Mouse (Mus musculus) stomach, embryonic 15.5 days (tissue): ENCODE measurements around the gene Nr1d1. TPM values are rescaled to one million over a fixed set of nuclear protein-coding genes. Genes with fewer than 3 reads are reported as not detected.

Experiments
- ATAC-seq: fragments of 200-750 bp; cut with Nextera tagmentation; 2 replicates; pipeline ENCODE4 v1.8.0; 2017; ENCODE audit warnings: low read depth, moderate number of reproducible peaks, moderate TSS enrichment; ENCODE audit not compliant: insufficient read depth, low FRiP score
- H3K27ac ChIP-seq: fragments of 300-500 bp; sonication (generic); 2 replicates; pipeline ENCODE4 v1.5.1; 2015; ENCODE audit warnings: mild to moderate bottlenecking, inconsistent platforms
- H3K27me3 ChIP-seq: fragments of 300-500 bp; sonication (generic); replicated peaks from 2 replicates; pipeline ENCODE4 v1.6.1; 2015; ENCODE audit warnings: inconsistent platforms
- H3K36me3 ChIP-seq: fragments of 300-500 bp; sonication (generic); 2 replicates; pipeline ENCODE4 v1.6.1; 2015; ENCODE audit warnings: inconsistent platforms
- H3K4me1 ChIP-seq: fragments of 300-500 bp; sonication (generic); 2 replicates; pipeline ENCODE4 v1.6.1; 2015; ENCODE audit warnings: inconsistent platforms
- H3K4me2 ChIP-seq: fragments of 300-500 bp; sonication (generic); 2 replicates; pipeline ENCODE4 v1.6.1; 2015; ENCODE audit warnings: mild to moderate bottlenecking, inconsistent platforms
- H3K4me3 ChIP-seq: fragments of 300-500 bp; sonication (generic); replicated peaks from 2 replicates; pipeline ENCODE4 v1.5.1; 2015; ENCODE audit warnings: inconsistent platforms
- H3K9ac ChIP-seq: fragments of 300-500 bp; sonication (generic); 2 replicates; pipeline ENCODE4 v1.6.1; 2015; ENCODE audit warnings: inconsistent platforms
- H3K9me3 ChIP-seq: fragments of 300-500 bp; sonication (generic); 2 replicates; pipeline ENCODE4 v1.6.1; 2016; ENCODE audit warnings: inconsistent platforms
- WGBS: fragments of 180-500 bp; shearing (Covaris S2); methylation state at CpG from one replicate; pipeline ENCODE4 v1.1.7; 2015; 5-methylcytosine and 5-hydroxymethylcytosine counted together
- polyA plus RNA-seq: library from polyadenylated mRNA; unstranded; fragments of >200 nt; fragmentation: Nextera tagmentation; extraction: Ambion mirVana; gene quantifications from 2 replicates; pipeline ENCODE4 v1.2.1, GENCODE M21; 2015

The Nr1d1 gene
- polyA plus RNA-seq, 1 experiment from 2014 or later: 2.4 TPM

DNA sequence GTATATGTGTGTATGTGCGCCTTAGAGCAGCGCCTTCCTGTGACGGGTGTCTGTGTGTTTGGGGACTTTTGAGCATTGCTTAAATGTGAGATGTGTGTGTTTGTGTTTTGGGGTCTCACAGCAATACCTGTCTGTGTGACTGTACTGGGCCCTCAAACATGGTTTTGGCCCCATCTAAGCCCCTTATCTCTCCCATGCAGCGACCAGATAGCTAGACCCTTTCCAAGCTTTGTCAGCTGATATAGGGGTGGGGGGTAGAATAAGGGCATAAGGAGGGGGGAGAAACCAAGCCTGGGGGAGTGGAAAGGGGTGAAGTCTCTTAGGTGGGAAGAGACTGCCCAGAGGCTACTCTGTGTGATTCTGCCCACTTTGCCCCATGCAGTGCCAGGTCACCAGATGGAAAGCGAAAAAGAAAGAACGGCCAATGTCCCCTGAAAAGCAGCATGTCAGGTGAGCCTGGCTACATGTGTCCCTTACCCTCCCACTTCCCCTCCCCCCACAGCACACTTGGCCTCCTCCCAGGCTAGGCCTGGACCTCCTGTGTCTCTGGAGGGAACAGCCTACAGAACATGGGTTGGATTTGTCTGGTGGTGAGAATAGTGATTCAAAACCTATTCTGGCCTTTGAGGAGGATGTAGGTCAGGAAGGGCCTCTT is 19.3 kb downstream of the Nr1d1 start:
- peaks cover 48% of the 10 kb centered on the region for H3K4me1 ChIP-seq
- H3K36me3 ChIP-seq: peaks cover 28% of the 10 kb centered on the region
- WGBS: 88% methylated on average over 6 of the region's 6 CpGs
- H3K27ac ChIP-seq: no peak overlapping the region
- no peak overlapping the region for H3K9ac ChIP-seq
- no peaks in the 10 kb centered on the region for H3K27me3 ChIP-seq
- H3K4me2 ChIP-seq: no peak overlapping the region
- H3K4me3 ChIP-seq: no peak overlapping the region
- ATAC-seq: no peak
- no peaks in the 10 kb centered on the region for H3K9me3 ChIP-seq

- Histone ChIP-seq H3K9me3 (no peaks in the 10 kb centered on the region), H3K4me2 (no peak overlapping the region; the same call in 1 of the 2 replicates), H3K36me3 (peaks cover 21% of the 10 kb centered on the region; the same call in 1 of the 2 replicates), H3K4me1 (peaks cover 59% of the 10 kb centered on the region), H3K4me3 (no peak overlapping the region), H3K27me3 (no peaks in the 10 kb centered on the region), H3K27ac (peak overlapping the region; percentile 60), H3K9ac (no peak overlapping the region)
- no peak for ATAC-seq
- WGBS: 23% methylated on average over 7 of the region's 7 CpGs
Measured at GRCm38 (mm10) chr11:98754621-98755181, 20.4 kb downstream of the Nr1d1 start.

DNA sequence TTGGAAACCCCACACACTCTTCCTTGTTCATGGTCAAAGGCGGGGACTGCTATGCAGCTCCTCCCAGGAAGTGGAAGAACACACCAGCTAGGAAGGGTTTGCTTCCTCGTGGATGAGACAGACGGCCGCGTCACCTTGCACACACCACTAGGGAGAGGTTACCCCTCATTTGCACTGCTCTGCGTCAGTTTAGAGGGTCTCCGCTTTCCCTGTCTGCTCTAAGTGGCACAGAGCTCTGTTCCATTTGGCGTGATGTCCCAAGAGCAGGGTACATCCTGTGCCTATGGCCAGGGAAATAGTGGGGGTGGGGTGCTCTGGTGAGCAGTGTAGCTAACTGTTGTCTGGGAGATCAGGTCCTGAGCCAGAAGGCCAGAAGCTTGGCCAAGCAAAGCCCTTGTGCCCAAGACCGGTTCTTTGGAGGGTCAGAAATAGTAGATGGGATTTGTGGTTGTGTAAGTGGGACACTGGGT is 20.9 kb downstream of the Nr1d1 start:
- no peak overlapping the region for H3K9ac ChIP-seq
- peaks cover 64% of the 10 kb centered on the region for H3K4me1 ChIP-seq
- H3K27me3 ChIP-seq: no peaks in the 10 kb centered on the region
- H3K4me2 ChIP-seq: peak overlapping the region; percentile 8; the same call in 1 of the 2 replicates
- no peak overlapping the region for H3K4me3 ChIP-seq
- H3K36me3 ChIP-seq: peaks cover 19% of the 10 kb centered on the region; the same call in 1 of the 2 replicates
- peak overlapping the region; percentile 60 for H3K27ac ChIP-seq
- 56% methylated on average over 9 of the region's 9 CpGs for WGBS
- no peaks in the 10 kb centered on the region for H3K9me3 ChIP-seq
- ATAC-seq: no peak

GRCm38 (mm10) chr11:98753264-98753663 is 21.9 kb downstream of the Nr1d1 start:
- ATAC-seq: no peak
- peaks cover 12% of the 10 kb centered on the region; the same call in 1 of the 2 replicates for H3K36me3 ChIP-seq
- no peak overlapping the region for H3K4me2 ChIP-seq
- H3K9ac ChIP-seq: no peak overlapping the region
- H3K27ac ChIP-seq: peak overlapping the region; percentile 85; the same call in 1 of the 2 replicates
- no peaks in the 10 kb centered on the region for H3K27me3 ChIP-seq
- no peaks in the 10 kb centered on the region for H3K9me3 ChIP-seq
- WGBS: 88% methylated on average over 5 of the region's 5 CpGs
- H3K4me1 ChIP-seq: peaks cover 74% of the 10 kb centered on the region
- H3K4me3 ChIP-seq: no peak overlapping the region

DNA sequence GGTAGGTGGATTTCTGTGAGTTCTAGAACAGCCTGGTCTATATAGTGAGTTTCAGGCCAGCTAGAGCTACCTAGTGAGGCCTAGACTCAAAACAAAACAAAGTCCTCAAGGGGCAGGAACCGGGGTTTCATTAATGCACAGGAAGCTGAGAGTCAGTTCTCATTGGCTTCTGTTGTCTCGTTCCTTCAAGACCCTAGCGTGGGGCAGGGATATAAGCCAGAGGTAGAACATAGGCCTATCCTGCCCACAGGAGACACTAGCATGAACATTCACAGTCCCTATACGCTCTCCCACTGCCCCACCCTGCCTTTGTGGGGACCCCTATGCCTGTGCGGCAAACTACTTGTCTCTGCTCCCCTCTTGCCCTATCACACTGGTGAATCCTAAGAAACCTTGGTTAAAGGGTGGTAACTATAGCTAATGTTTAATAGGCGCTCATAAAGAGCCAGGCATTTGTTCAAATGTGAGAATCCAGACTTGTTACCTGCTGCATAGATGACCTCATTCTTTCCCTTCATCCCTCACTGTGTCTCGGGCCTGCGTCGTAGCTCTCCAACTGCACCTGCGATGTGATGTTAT is 22.5 kb downstream of the Nr1d1 start:
- peak overlapping the region; percentile 85 for H3K27ac ChIP-seq
- H3K9me3 ChIP-seq: no peaks in the 10 kb centered on the region
- peaks cover 11% of the 10 kb centered on the region; the same call in 1 of the 2 replicates for H3K36me3 ChIP-seq
- peaks cover 80% of the 10 kb centered on the region for H3K4me1 ChIP-seq
- no peak for ATAC-seq
- no peak overlapping the region for H3K4me2 ChIP-seq
- H3K4me3 ChIP-seq: no peak overlapping the region
- whole genome bisulfite sequencing: 77% methylated on average over 10 of the region's 10 CpGs
- H3K27me3 ChIP-seq: no peaks in the 10 kb centered on the region
- no peak overlapping the region for H3K9ac ChIP-seq

- Histone ChIP-seq H3K9ac (peak overlapping the region; percentile 10; the same call in 1 of the 2 replicates), H3K4me3 (peak overlapping the region; percentile 2; the same call in 1 of the 2 replicates)
- WGBS: 19% methylated on average over 6 of the region's 6 CpGs
Measured at GRCm38 (mm10) chr11:98751221-98751782, 23.8 kb downstream of the Nr1d1 start.

DNA sequence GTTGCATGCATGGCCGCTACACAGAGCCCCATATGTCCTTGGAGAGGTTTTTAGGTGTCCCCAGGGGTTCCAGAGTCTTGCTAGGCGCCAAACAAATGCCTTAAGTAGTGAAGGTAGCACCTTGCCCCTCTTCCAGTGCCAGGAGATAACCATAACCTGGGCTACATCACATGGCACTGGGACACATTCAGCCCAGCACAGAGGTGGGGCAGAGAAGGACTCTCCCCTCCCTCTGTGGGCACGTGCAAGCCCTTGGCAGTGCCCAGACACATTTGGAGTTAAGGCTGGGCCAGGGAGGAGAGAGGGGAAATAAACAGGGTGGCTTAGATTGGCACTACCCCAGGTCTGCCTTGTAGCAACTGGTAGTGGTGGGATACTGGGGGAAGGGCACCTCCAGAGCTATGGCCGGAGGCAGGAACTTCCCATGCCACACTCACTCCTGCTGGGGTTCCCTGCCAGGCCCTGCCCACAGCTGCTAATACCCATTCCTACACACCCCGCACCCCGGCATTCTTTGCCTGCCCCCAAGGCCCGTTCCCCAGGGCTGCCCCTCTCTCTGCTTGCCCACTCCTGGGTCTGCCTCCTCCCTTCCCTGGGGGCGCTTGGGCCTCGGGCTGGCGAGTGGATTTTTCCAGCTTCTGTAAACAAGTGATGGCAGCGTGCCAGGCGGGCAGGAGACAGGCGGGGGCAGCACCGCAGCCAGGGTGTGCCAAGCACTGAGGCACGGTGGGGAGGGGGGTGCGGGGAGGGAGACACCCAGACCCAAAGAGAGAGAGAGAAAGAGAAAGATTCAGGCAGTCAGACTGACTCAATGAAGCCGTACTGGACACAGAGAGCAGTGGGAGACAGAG is 24.6 kb downstream of the Nr1d1 start:
- 24% methylated on average over 16 of the region's 17 CpGs for WGBS
- peak overlapping the region; percentile 2; the same call in 1 of the 2 replicates for H3K4me3 ChIP-seq
- peak; percentile 14 for ATAC-seq

More at GRCm38 (mm10) chr11:98751221-98751782, 23.8 kb downstream of the Nr1d1 start:
- peaks cover 91% of the 10 kb centered on the region for H3K4me1 ChIP-seq
- H3K27me3 ChIP-seq: no peaks in the 10 kb centered on the region
- peak; percentile 80 for ATAC-seq
- no peaks in the 10 kb centered on the region; the same call in 1 of the 2 replicates for H3K36me3 ChIP-seq
- H3K27ac ChIP-seq: peak overlapping the region; percentile 85
- no peaks in the 10 kb centered on the region for H3K9me3 ChIP-seq
- peak overlapping the region; percentile 48 for H3K4me2 ChIP-seq

GRCm38 (mm10) chr11:98749716-98750115 is 25.4 kb downstream of the Nr1d1 start:
- Histone ChIP-seq H3K27ac (peak overlapping the region; percentile 85), H3K4me3 (no peak overlapping the region), H3K9me3 (no peaks in the 10 kb centered on the region), H3K4me2 (peak overlapping the region; percentile 48), H3K4me1 (peaks cover 94% of the 10 kb centered on the region), H3K36me3 (no peaks in the 10 kb centered on the region; the same call in 1 of the 2 replicates), H3K27me3 (no peaks in the 10 kb centered on the region), H3K9ac (no peak overlapping the region)
- no peak for ATAC-seq
- 34% methylated on average over 5 of the region's 5 CpGs for WGBS

More for the DNA sequence above, 24.6 kb downstream of the Nr1d1 start:
- peaks cover 92% of the 10 kb centered on the region for H3K4me1 ChIP-seq
- H3K27me3 ChIP-seq: no peaks in the 10 kb centered on the region
- H3K9me3 ChIP-seq: no peaks in the 10 kb centered on the region
- H3K27ac ChIP-seq: peak overlapping the region; percentile 85
- H3K36me3 ChIP-seq: no peaks in the 10 kb centered on the region; the same call in 1 of the 2 replicates
- peak overlapping the region; percentile 10; the same call in 1 of the 2 replicates for H3K9ac ChIP-seq
- peak overlapping the region; percentile 48 for H3K4me2 ChIP-seq

DNA sequence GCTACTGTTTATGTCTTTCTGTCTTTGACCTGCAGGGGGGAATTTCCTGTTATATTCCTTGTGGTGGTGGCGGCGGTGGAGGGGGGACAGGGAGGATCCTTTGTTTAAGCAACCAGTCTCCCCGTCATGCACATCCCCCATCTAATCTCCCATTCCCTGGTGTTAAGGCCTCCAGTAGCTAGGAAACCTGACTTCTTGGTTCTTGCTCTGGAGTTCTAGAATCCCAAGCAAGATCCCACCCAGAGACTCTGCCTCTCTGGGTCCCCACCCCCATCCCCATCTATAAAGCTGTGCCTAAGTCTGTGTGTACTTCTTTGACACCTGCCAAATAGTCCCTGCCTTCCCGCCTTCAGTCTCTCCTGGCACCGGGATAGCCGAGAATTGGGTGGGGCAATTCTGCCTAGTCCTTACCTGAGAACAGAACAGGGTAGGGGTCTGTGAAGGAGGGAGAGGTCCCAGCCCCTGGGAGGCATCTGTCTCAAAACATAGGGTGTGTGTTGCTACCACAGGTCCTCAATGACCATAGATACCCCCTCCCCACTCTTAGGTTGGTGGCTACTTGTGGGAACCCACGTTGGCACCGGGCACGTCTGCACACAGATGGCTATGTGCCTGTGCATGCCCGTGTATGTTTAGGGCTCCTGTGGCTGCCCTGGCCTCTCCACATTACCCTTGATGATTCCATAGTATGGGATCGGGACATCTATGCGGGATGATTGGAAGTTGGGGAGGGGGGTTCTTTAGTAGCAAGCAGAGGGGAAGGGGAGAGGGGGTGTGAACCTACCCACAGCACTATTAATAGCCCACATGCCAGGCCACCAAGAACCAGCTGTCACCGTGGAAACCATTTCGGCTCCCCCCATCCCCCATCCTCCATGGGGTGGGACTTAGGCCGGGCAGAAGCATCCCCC is 26.4 kb downstream of the Nr1d1 start:
- WGBS: 28% methylated on average over 15 of the region's 15 CpGs
- no peaks in the 10 kb centered on the region for H3K27me3 ChIP-seq
- H3K9ac ChIP-seq: no peak overlapping the region
- peak overlapping the region; percentile 4; the same call in 1 of the 2 replicates for H3K4me3 ChIP-seq
- H3K9me3 ChIP-seq: no peaks in the 10 kb centered on the region
- peak overlapping the region; percentile 48 for H3K4me2 ChIP-seq
- H3K27ac ChIP-seq: peak overlapping the region; percentile 85
- no peak for ATAC-seq
- peaks cover 95% of the 10 kb centered on the region for H3K4me1 ChIP-seq
- no peaks in the 10 kb centered on the region for H3K36me3 ChIP-seq

GRCm38 (mm10) chr11:98747804-98748505 is 27.2 kb downstream of the Nr1d1 start:
- no peak overlapping the region for H3K9ac ChIP-seq
- no peaks in the 10 kb centered on the region for H3K36me3 ChIP-seq
- H3K9me3 ChIP-seq: no peaks in the 10 kb centered on the region
- peak overlapping the region; percentile 85 for H3K27ac ChIP-seq
- H3K4me3 ChIP-seq: peak overlapping the region; percentile 4; the same call in 1 of the 2 replicates
- WGBS: 32% methylated on average over 6 of the region's 6 CpGs
- H3K4me2 ChIP-seq: peak overlapping the region; percentile 48
- ATAC-seq: no peak
- no peaks in the 10 kb centered on the region for H3K27me3 ChIP-seq
- peaks cover 95% of the 10 kb centered on the region for H3K4me1 ChIP-seq
